Mouse (Mus musculus) midbrain, embryonic 16.5 days (tissue): ENCODE data around the gene Tyk2. TPM values are rescaled to one million over a fixed set of nuclear protein-coding genes. Genes with fewer than 3 reads are reported as not detected.

ENCODE experiments used
- ATAC-seq: fragments of 200-750 bp; cut with Nextera tagmentation; 2 replicates; pipeline ENCODE4 v1.8.0; 2017; ENCODE audit warnings: moderate TSS enrichment
- H3K27ac ChIP-seq: fragments of 300-500 bp; sonication (generic); 2 replicates; pipeline ENCODE4 v1.5.1; 2014; ENCODE audit warnings: mild to moderate bottlenecking, low read length, mixed read lengths
- H3K27me3 ChIP-seq: fragments of 300-500 bp; sonication (generic); 2 replicates; pipeline ENCODE4 v1.6.1; 2014; ENCODE audit warnings: low read depth, low read length, mixed read lengths; ENCODE audit not compliant: control insufficient read depth, insufficient read depth
- H3K36me3 ChIP-seq: fragments of 300-500 bp; sonication (generic); 2 replicates; pipeline ENCODE4 v1.6.1; 2014; ENCODE audit warnings: mild to moderate bottlenecking, low read length, moderate library complexity, mixed read lengths; ENCODE audit not compliant: control insufficient read depth, insufficient read depth
- H3K4me1 ChIP-seq: fragments of 300-500 bp; sonication (generic); 2 replicates; pipeline ENCODE4 v1.6.1; 2014; ENCODE audit warnings: mild to moderate bottlenecking, low read length, mixed read lengths; ENCODE audit not compliant: control insufficient read depth, insufficient read depth
- H3K4me2 ChIP-seq: fragments of 300-500 bp; sonication (generic); 2 replicates; pipeline ENCODE4 v1.6.1; 2014; ENCODE audit warnings: mild to moderate bottlenecking, low read length, mixed read lengths
- H3K4me3 ChIP-seq: fragments of 300-500 bp; sonication (generic); 2 replicates; pipeline ENCODE4 v1.5.1; 2014; ENCODE audit warnings: low read depth, mild to moderate bottlenecking, low read length, moderate library complexity, mixed read lengths
- H3K9ac ChIP-seq: fragments of 300-500 bp; sonication (generic); 2 replicates; pipeline ENCODE4 v1.6.1; 2014; ENCODE audit warnings: low read depth, low read length, mixed read lengths
- H3K9me3 ChIP-seq: fragments of 300-500 bp; sonication (generic); replicated peaks from 2 replicates; pipeline ENCODE4 v1.6.1; 2014; ENCODE audit warnings: mild to moderate bottlenecking, low read length, mixed read lengths; ENCODE audit not compliant: control insufficient read depth, poor library complexity, severe bottlenecking
- WGBS: fragments of 180-500 bp; shearing (Covaris S2); extraction: QIAGEN DNeasy Blood & Tissue Kit; methylation state at CpG from one replicate; pipeline ENCODE4 v1.1.7; 2014; 5-methylcytosine and 5-hydroxymethylcytosine counted together
- polyA plus RNA-seq: library from polyadenylated mRNA; unstranded; fragments of >200 nt; fragmentation: Nextera tagmentation; extraction: Ambion mirVana; gene quantifications from 2 replicates; pipeline ENCODE4 v1.2.1, GENCODE M21; 2015

Gene Tyk2
- polyA plus RNA-seq, 1 experiment from 2014 or later: 9.9 TPM

DNA sequence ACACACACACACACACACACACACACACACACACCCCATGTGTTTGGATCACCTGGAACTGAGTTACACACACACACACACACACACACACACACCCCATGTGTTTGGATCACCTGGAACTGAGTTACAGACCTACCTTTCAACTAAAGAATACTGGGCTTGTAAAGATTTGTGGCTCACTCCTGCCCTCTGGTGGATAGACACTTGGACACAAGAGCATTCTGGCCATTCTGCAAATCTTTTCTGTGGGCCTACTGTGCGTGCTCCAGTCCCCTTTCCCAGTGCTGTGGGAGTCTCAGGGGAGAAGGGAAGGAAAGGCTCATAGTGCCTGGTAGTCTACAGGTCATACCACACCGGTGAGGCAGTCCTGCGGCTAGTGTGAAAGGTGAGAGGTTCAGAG lies 6.2 kb upstream of the Tyk2 start:
- Histone ChIP-seq H3K4me1 (no peaks in the 10 kb centered on the region), H3K27me3 (no peaks in the 10 kb centered on the region), H3K4me3 (no peak overlapping the region), H3K36me3 (peaks cover 27% of the 10 kb centered on the region), H3K27ac (no peak overlapping the region), H3K9me3 (no peaks in the 10 kb centered on the region), H3K9ac (no peak overlapping the region), H3K4me2 (no peak overlapping the region)
- no peak for ATAC-seq
- WGBS: 54% methylated on average over 3 of the region's 3 CpGs

DNA sequence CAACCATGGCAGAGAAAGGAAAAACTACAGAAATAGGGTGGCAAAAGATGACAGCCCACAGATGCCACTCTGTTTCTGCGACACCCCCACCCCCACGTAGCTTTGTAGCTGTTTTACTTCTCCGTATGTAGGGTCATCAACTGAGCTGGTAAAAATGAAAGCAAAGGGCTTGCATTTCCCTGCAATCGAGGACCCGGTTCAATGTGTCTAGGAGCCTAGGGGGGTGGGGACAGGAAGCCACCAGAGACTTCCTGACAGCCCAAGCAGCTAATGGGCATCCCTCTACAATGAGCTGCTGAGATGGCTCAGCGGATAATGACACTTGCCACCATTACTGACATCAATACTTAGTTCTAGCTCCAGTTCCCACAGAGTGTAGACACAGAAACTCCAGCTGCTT lies 5.4 kb upstream of the Tyk2 start:
- H3K4me2 ChIP-seq: no peak overlapping the region
- no peaks in the 10 kb centered on the region for H3K9me3 ChIP-seq
- no peaks in the 10 kb centered on the region for H3K27me3 ChIP-seq
- H3K4me3 ChIP-seq: no peak overlapping the region
- peaks cover 21% of the 10 kb centered on the region for H3K36me3 ChIP-seq
- no peak for ATAC-seq
- WGBS: 88% methylated on average over 6 of the region's 6 CpGs
- H3K9ac ChIP-seq: no peak overlapping the region
- H3K4me1 ChIP-seq: no peaks in the 10 kb centered on the region
- no peak overlapping the region for H3K27ac ChIP-seq

DNA sequence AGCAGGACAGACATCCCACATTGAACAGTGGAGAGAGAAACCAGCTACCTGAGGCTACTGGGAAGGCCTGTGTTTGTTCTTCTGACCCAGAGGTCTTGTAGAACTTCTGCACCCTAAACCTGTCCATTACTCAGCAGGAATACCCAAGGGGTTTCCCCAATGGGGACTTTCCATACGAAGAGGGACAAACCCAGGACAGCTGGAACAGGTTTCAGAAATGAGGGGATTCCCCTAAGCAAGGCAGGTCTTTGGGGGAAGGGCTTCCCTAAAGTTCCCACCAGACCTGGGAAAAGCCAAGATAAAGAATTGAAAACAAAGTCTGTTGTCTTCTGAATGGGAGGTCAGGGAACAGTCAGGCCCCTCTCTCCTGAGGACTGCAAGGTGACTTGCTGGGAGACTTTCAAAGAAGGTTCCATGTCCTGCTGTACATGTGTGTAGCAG lies 4.9 kb upstream of the Tyk2 start:
- H3K27me3 ChIP-seq: no peaks in the 10 kb centered on the region
- ATAC-seq: no peak
- H3K4me3 ChIP-seq: no peak overlapping the region
- no peaks in the 10 kb centered on the region for H3K4me1 ChIP-seq
- H3K4me2 ChIP-seq: no peak overlapping the region
- no peak overlapping the region for H3K27ac ChIP-seq
- H3K9ac ChIP-seq: no peak overlapping the region
- WGBS: 72% methylated on average over 1 of the region's 1 CpGs
- H3K36me3 ChIP-seq: peaks cover 19% of the 10 kb centered on the region
- H3K9me3 ChIP-seq: no peaks in the 10 kb centered on the region

DNA sequence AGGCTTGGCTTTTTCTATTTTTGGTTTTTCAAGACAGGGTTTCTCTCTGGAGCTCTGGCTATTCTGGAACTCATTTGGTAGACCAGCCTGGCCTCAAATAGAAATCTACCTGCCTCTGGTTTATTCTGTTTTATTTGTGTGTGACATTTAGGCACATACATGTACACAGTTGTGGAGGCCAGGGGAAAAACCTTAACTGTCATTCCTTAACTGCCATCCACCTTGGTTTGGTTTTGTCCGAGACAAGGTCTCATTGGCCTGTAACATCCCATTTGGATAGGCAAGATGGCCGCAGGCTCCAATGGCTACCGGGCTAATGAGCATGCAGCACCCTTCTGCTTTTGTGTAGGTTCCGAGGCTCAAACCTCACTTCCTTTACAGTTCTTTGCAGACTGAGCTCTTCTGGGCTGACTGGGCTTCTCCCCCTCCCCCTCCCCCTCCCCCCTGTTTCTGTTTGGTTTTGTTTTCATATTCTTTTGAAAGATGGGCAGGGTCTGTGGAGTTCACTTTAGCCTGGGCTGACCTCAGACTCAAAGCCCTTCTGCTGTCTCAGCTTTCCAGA lies 4.4 kb upstream of the Tyk2 start:
- WGBS: 80% methylated on average over 4 of the region's 4 CpGs
- no peaks in the 10 kb centered on the region for H3K9me3 ChIP-seq
- H3K4me2 ChIP-seq: no peak overlapping the region
- H3K4me3 ChIP-seq: no peak overlapping the region
- no peaks in the 10 kb centered on the region for H3K27me3 ChIP-seq
- peaks cover 14% of the 10 kb centered on the region for H3K36me3 ChIP-seq
- ATAC-seq: no peak
- H3K4me1 ChIP-seq: peaks cover 3% of the 10 kb centered on the region; the same call in 1 of the 2 replicates
- H3K9ac ChIP-seq: no peak overlapping the region
- H3K27ac ChIP-seq: no peak overlapping the region

DNA sequence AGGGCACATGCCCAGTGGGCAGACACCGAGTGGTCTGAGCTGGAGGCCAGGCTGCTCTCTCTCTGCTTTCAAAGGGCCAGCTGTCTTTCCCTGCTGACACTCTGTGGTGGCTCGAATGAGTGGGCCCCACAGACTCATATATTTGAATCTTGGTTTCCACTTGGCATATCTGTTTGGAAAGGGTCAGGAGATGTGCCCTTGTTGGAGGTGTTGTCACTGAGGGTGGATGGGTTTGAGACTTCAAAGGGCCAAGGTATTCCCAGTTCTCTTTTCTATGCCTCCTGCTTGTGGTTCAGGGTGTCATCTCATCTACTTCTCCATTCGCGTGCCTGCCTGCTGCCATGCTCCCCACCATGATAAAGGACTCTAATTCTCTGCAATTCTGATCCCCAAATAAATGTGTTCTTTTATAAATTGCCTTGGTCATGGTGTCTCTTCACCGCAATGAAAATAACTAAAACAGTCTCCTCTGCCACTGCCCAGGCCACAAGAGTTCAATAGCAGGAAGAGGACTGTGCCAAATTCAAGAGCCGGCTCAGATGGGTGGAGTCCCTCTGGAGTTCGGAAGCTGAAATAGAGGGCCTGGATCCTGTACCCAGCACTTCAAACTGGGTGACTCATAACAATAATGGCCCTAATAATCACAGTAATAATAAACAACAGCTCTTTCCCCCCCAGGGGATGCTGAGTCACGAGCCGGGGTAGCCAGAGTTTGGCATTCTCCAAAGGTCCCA lies 3.7 kb upstream of the Tyk2 start:
- Histone ChIP-seq H3K27me3 (no peaks in the 10 kb centered on the region), H3K9ac (no peak overlapping the region), H3K36me3 (peaks cover 8% of the 10 kb centered on the region; the same call in 1 of the 2 replicates), H3K4me2 (no peak overlapping the region), H3K9me3 (no peaks in the 10 kb centered on the region), H3K4me1 (peaks cover 5% of the 10 kb centered on the region; the same call in 1 of the 2 replicates), H3K27ac (no peak overlapping the region), H3K4me3 (no peak overlapping the region)
- WGBS: 81% methylated on average over 9 of the region's 9 CpGs
- ATAC-seq: no peak

DNA sequence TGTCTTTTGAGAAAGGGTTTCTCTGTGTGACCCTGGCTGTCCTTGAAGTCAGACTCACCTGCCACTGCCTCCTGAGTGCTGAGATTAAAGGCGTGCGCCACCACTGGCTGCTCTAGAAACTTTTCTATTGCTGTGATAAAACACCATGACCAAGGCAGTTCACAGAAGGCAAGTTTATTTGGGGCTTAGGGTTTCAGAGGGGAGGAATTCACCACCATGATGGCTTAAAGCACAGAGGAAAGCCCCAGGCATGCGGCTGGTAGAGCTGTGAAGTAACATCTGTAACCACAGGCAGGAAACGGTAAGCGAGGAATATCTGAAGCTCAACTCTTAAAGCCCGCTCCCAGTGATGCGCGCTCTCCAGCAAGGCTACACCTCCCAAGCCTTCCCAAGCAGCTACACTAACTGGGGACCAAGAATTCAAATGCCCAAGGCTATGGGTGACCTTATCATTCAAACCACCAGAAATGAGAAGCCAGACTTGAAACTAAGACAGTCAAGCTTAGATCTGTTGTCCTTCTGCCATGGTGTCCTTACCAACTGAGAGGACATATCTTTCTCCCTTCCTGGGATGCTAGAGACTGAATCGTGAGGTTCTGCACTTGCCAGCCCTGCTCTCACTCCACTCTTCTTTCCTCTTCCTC lies 2.1 kb upstream of the Tyk2 start:
- H3K4me1 ChIP-seq: peaks cover 5% of the 10 kb centered on the region; the same call in 1 of the 2 replicates
- no peaks in the 10 kb centered on the region for H3K27me3 ChIP-seq
- H3K27ac ChIP-seq: no peak overlapping the region
- H3K36me3 ChIP-seq: no peaks in the 10 kb centered on the region
- WGBS: 85% methylated on average over 9 of the region's 9 CpGs
- no peak overlapping the region for H3K9ac ChIP-seq
- H3K9me3 ChIP-seq: no peaks in the 10 kb centered on the region
- H3K4me3 ChIP-seq: no peak overlapping the region
- no peak for ATAC-seq
- H3K4me2 ChIP-seq: no peak overlapping the region

DNA sequence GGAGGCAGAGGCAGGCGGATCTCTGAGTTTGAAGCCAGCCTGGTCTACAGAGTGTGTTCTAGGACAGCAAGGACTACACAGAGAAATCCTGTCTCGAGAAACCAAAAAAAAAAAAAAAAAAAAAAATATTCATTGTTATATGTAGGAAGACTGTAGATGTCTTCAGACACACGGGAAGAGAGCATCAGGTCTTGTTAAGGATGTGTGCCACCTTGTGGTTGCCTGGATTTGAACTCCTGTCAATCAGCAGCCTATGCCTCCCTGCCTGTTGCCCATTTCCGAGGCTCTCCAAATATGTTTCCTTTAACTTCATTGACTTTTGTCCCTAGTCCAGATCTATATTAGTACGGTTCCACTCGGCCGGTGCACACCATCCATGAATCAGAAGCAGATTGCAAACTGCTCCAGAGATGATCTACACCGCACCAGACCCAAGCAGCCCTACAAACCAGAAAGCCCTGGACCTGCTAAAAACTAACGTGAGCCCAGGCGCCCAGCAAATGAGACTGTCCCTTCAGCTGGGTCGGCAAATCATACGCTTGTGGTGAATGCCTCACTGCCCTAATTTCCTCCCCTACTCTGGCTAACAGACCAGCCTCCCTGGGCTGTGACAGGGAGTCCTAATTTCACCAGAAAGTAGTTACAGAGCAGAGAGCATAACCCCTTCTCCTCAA lies 1.2 kb upstream of the Tyk2 start:
- ATAC-seq: no peak
- no peak overlapping the region for H3K27ac ChIP-seq
- H3K4me2 ChIP-seq: no peak overlapping the region
- H3K4me1 ChIP-seq: peaks cover 5% of the 10 kb centered on the region; the same call in 1 of the 2 replicates
- no peaks in the 10 kb centered on the region for H3K27me3 ChIP-seq
- 84% methylated on average over 12 of the region's 12 CpGs for WGBS
- no peak overlapping the region for H3K4me3 ChIP-seq
- no peaks in the 10 kb centered on the region for H3K36me3 ChIP-seq
- no peak overlapping the region for H3K9ac ChIP-seq
- no peaks in the 10 kb centered on the region for H3K9me3 ChIP-seq

DNA sequence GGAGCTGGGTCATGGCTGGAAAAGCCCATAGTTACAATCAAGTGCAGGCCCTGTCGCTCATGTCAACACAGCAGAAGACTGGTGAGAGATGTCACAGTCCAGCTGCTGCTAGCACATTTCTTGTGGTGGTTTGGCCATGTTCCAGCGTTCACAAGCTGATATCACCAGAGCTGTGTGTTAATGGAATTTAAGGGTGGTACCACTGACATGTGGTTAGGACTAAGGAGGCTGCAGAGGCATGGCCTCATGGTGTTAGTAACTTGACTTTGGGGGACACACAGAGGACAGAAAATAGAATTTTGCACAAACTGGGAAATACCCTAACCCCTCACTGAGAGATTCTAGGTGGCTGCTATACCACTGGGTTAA lies 4.8 kb downstream of the Tyk2 start:
- Histone ChIP-seq H3K4me1 (peaks cover 5% of the 10 kb centered on the region; the same call in 1 of the 2 replicates), H3K27me3 (no peaks in the 10 kb centered on the region), H3K36me3 (peaks cover 22% of the 10 kb centered on the region), H3K9me3 (no peaks in the 10 kb centered on the region), H3K27ac (no peak overlapping the region), H3K4me3 (no peak overlapping the region), H3K9ac (no peak overlapping the region), H3K4me2 (no peak overlapping the region)
- 83% methylated on average over 2 of the region's 2 CpGs for WGBS
- ATAC-seq: no peak
